Mouse (Mus musculus) lung, postnatal 10 days (tissue): ENCODE measurements at regions not wholly inside any gene's neighbourhood (a gene's known extent, or its start where the extent isn't known, plus 50 kb on each side); places are given as distances from the start of the nearest gene placed in this dataset.

Experiments used
- DNase-seq: peaks from one replicate; pipeline ENCODE4 v3.0.0; 2021

- DNase-seq: no peak
Observed at GRCm38 (mm10) chr17:85755557-85755956, 67.5 kb upstream of the Six2 start.

- DNase-seq: no peak
Observed at GRCm38 (mm10) chr17:85748649-85749081, 60.6 kb upstream of the Six2 start.

GRCm38 (mm10) chr17:85747976-85748648 is 60.0 kb upstream of the Six2 start:
- DNase-seq: no peak
